ENCODE assay signal across 23 mouse cellular contexts in genomic region chr11:115817331-115817730, GRCm38 (mm10). TPM values are rescaled to one million over a fixed set of nuclear protein-coding genes. Genes with fewer than 3 reads are reported as not detected.
DNase-seq lines count a peak whose midpoint lies in the region; ATAC-seq and TF ChIP-seq lines count a peak whose summit lies in the region.
"Had no signal": no experiment of that assay in that cellular context is flagged by ENCODE, and none has a peak within 500 bp of the region (broad histone marks: within the 10 kb centered on the region; RNA-seq: fewer than 3 reads in every experiment).

No protein-coding gene starts in this region.

- H3K27me3 ChIP-seq in hindbrain, postnatal 0 days (ENCODE audit: insufficient read depth, low read length), result no peaks in the 10 kb centered on the region
- H3K27me3 ChIP-seq in hindbrain, embryonic 12.5 days, result peaks cover 1% of the 10 kb centered on the region
- H3K27me3 ChIP-seq in liver, postnatal 0 days (ENCODE audit: insufficient read depth, low read length), result no peaks in the 10 kb centered on the region
- H3K27me3 ChIP-seq in liver, embryonic 12.5 days (replicated peaks), result no peaks in the 10 kb centered on the region
- H3K27me3 ChIP-seq in CH12.LX (replicated peaks), result no peaks in the 10 kb centered on the region
- no peaks in the 10 kb centered on the region for H3K27me3 ChIP-seq in stomach, postnatal 0 days (ENCODE audit: control insufficient read depth, insufficient read depth, low read length)
- H3K27me3 ChIP-seq: limb, embryonic 13.5 days; neural tube, embryonic 13.5 days had no signal

- no peak for TF ChIP-seq POLR2A in CH12.LX (IDR thresholded peaks at IDR 0.05; ENCODE audit: low read depth, low read length)

- DNase-seq in hindbrain, postnatal 0 days (ENCODE audit: low spot score), result no peak
- DNase-seq in liver, postnatal 0 days, result no peak
- no peak for DNase-seq in CH12.LX (ENCODE audit: extremely low read depth)
- no peak for DNase-seq in stomach, postnatal 0 days (ENCODE audit: low spot score)
- DNase-seq in natural killer cell, adult 2 months (ENCODE audit: low spot score in 2 of 2), result no peak
- DNase-seq: cerebellum, adult 2 months; gastrocnemius, postnatal 14 days; heart, adult 18-20 months; heart, postnatal 4 days; kidney, adult 8-10 months; kidney, postnatal 36 days; lung, postnatal 36 days; spleen, adult 18-20 months; thymus, adult 18-20 months; thymus, postnatal 4 days had no signal

- H3K27ac ChIP-seq in hindbrain, postnatal 0 days, result no peak overlapping the region
- H3K27ac ChIP-seq in hindbrain, embryonic 12.5 days, result no peak overlapping the region
- no peak overlapping the region for H3K27ac ChIP-seq in liver, postnatal 0 days (ENCODE audit: low read depth)
- H3K27ac ChIP-seq in liver, embryonic 12.5 days, result no peak overlapping the region
- no peak overlapping the region for H3K27ac ChIP-seq in CH12.LX (ENCODE audit: insufficient read depth, low read depth)
- no peak overlapping the region for H3K27ac ChIP-seq in stomach, postnatal 0 days (replicated peaks)
- H3K27ac ChIP-seq: forebrain, embryonic 10.5 days; limb, embryonic 13.5 days; neural tube, embryonic 13.5 days had no signal

- H3K4me1 ChIP-seq in hindbrain, postnatal 0 days (ENCODE audit: insufficient read depth, low read length), result peaks cover 11% of the 10 kb centered on the region
- peaks cover 19% of the 10 kb centered on the region for H3K4me1 ChIP-seq in hindbrain, embryonic 12.5 days
- H3K4me1 ChIP-seq in liver, postnatal 0 days (ENCODE audit: insufficient read depth), result peaks cover 21% of the 10 kb centered on the region
- H3K4me1 ChIP-seq in liver, embryonic 12.5 days, result peaks cover 29% of the 10 kb centered on the region
- peaks cover 8 to 36% of the 10 kb centered on the region in 2 experiments for H3K4me1 ChIP-seq in CH12.LX (ENCODE audit: control insufficient read depth in 1 of 2, insufficient read depth in 2 of 2)
- peaks cover 3% of the 10 kb centered on the region; the same call in 1 of the 2 replicates for H3K4me1 ChIP-seq in stomach, postnatal 0 days (replicated peaks; ENCODE audit: control insufficient read depth, insufficient read depth)

- H3K9me3 ChIP-seq in hindbrain, postnatal 0 days (ENCODE audit: low read length), result no peaks in the 10 kb centered on the region
- H3K9me3 ChIP-seq in hindbrain, embryonic 12.5 days (replicated peaks), result no peaks in the 10 kb centered on the region
- no peaks in the 10 kb centered on the region for H3K9me3 ChIP-seq in liver, postnatal 0 days (ENCODE audit: low read length)
- no peaks in the 10 kb centered on the region for H3K9me3 ChIP-seq in liver, embryonic 12.5 days (replicated peaks)
- H3K9me3 ChIP-seq in CH12.LX (replicated peaks; ENCODE audit: low read length), result no peaks in the 10 kb centered on the region
- no peaks in the 10 kb centered on the region for H3K9me3 ChIP-seq in stomach, postnatal 0 days (ENCODE audit: control insufficient read depth, low read length)
- H3K9me3 ChIP-seq: forebrain, embryonic 10.5 days; limb, embryonic 13.5 days; neural tube, embryonic 13.5 days had no signal

- no peak for TF ChIP-seq EP300 in liver, postnatal 0 days (IDR thresholded peaks at IDR 0.05; ENCODE audit: low read depth)
- no peak for TF ChIP-seq EP300 in CH12.LX (IDR thresholded peaks at IDR 0.05; ENCODE audit: low read length)
- TF ChIP-seq EP300 in stomach, postnatal 0 days (optimal IDR thresholded peaks at IDR 0.05), result no peak

- no peak overlapping the region for H3K4me2 ChIP-seq in hindbrain, postnatal 0 days (ENCODE audit: low read depth, low read length)
- H3K4me2 ChIP-seq in hindbrain, embryonic 12.5 days (replicated peaks), result no peak overlapping the region
- no peak overlapping the region for H3K4me2 ChIP-seq in liver, postnatal 0 days (ENCODE audit: low read depth, low read length)
- no peak overlapping the region for H3K4me2 ChIP-seq in liver, embryonic 12.5 days
- no peak overlapping the region for H3K4me2 ChIP-seq in CH12.LX (ENCODE audit: insufficient read depth, low read depth, poor library complexity, severe bottlenecking)
- no peak overlapping the region for H3K4me2 ChIP-seq in stomach, postnatal 0 days (replicated peaks; ENCODE audit: low read depth)
- H3K4me2 ChIP-seq: limb, embryonic 13.5 days; neural tube, embryonic 13.5 days had no signal

- in situ Hi-C loops in CH12.LX (cut with MboI; ENCODE audit: low pct_ligation_motif_present, low pct_unique_long_range_greater_than_20kb, low sequenced_read_pairs), result no loop called here

- H3K36me3 ChIP-seq in hindbrain, postnatal 0 days (ENCODE audit: insufficient read depth, low read length), result peaks cover 7% of the 10 kb centered on the region
- H3K36me3 ChIP-seq in hindbrain, embryonic 12.5 days, result peaks cover 38% of the 10 kb centered on the region
- H3K36me3 ChIP-seq in liver, postnatal 0 days (replicated peaks; ENCODE audit: insufficient read depth, low read length), result peaks cover 8% of the 10 kb centered on the region; the same call in 1 of the 2 replicates
- peaks cover 59% of the 10 kb centered on the region for H3K36me3 ChIP-seq in liver, embryonic 12.5 days
- peaks cover 35 to 60% of the 10 kb centered on the region in 2 experiments for H3K36me3 ChIP-seq in CH12.LX (replicated peaks in 1 of 2; ENCODE audit: control insufficient read depth in 1 of 2, insufficient read depth in 1 of 2, low read length in 1 of 2)
- H3K36me3 ChIP-seq in stomach, postnatal 0 days (ENCODE audit: control insufficient read depth, insufficient read depth, low read length), result peaks cover 7% of the 10 kb centered on the region

- TF ChIP-seq RAD21 in CH12.LX (IDR thresholded peaks at IDR 0.05; ENCODE audit: low read depth, low read length), result no peak; the same call in 1 of the 2 replicates

- H3K4me3 ChIP-seq in hindbrain, postnatal 0 days (ENCODE audit: low read length), result no peak overlapping the region
- no peak overlapping the region for H3K4me3 ChIP-seq in hindbrain, embryonic 12.5 days
- no peak overlapping the region for H3K4me3 ChIP-seq in liver, postnatal 0 days (ENCODE audit: low read depth, low read length)
- no peak overlapping the region for H3K4me3 ChIP-seq in liver, embryonic 12.5 days
- no peak overlapping the region for H3K4me3 ChIP-seq in CH12.LX (replicated peaks in 1 of 3; ENCODE audit: low read depth in 2 of 3, low read length in 2 of 3, poor library complexity in 1 of 3)
- no peak overlapping the region for H3K4me3 ChIP-seq in stomach, postnatal 0 days (ENCODE audit: low read depth, low read length)
- H3K4me3 ChIP-seq: forebrain, embryonic 10.5 days; limb, embryonic 13.5 days; neural tube, embryonic 13.5 days had no signal

- H3K79me2 ChIP-seq in CH12.LX (replicated peaks; ENCODE audit: control insufficient read depth, extremely low read depth, insufficient read depth, poor library complexity, severe bottlenecking), result 0 out of 2 replicates have a peak, but pooled peaks cover 5% of the 10 kb centered on the region

- no peak for ATAC-seq in hindbrain, postnatal 0 days
- ATAC-seq in hindbrain, embryonic 12.5 days (ENCODE audit: low FRiP score), result no peak
- ATAC-seq in liver, postnatal 0 days, result no peak
- no peak for ATAC-seq in liver, embryonic 12.5 days
- no peak for ATAC-seq in stomach, postnatal 0 days (ENCODE audit: low FRiP score, low TSS enrichment)
- ATAC-seq: hindbrain, embryonic 16.5 days had no signal

- H3K9ac ChIP-seq in hindbrain, postnatal 0 days (replicated peaks; ENCODE audit: low read length), result no peak overlapping the region
- H3K9ac ChIP-seq in hindbrain, embryonic 12.5 days, result no peak overlapping the region
- H3K9ac ChIP-seq in liver, postnatal 0 days (replicated peaks), result no peak overlapping the region
- H3K9ac ChIP-seq in liver, embryonic 12.5 days, result no peak overlapping the region
- H3K9ac ChIP-seq in CH12.LX (ENCODE audit: insufficient read depth, low read depth), result no peak overlapping the region
- H3K9ac ChIP-seq in stomach, postnatal 0 days (ENCODE audit: low read length), result no peak overlapping the region
- H3K9ac ChIP-seq: limb, embryonic 13.5 days; neural tube, embryonic 13.5 days had no signal

- TF ChIP-seq CTCF in hindbrain, postnatal 0 days (IDR thresholded peaks at IDR 0.05; ENCODE audit: low read depth), result peak; percentile 23
- peak; percentile 37 for TF ChIP-seq CTCF in liver, postnatal 0 days (IDR thresholded peaks at IDR 0.05; ENCODE audit: low read depth)
- TF ChIP-seq CTCF in CH12.LX (conservative IDR thresholded peaks at IDR 0.05 in 1 of 2, IDR thresholded peaks at IDR 0.05 in 1 of 2; ENCODE audit: low read depth in 2 of 2, low read length in 2 of 2), result peak in 1 of 2 experiments; percentile 51; a peak in 2 of 4 replicates
- TF ChIP-seq CTCF in stomach, postnatal 0 days (IDR thresholded peaks at IDR 0.05; ENCODE audit: low read depth), result peak; percentile 54

- WGBS in hindbrain, postnatal 0 days, result 87% methylated on average over 5 of the region's 5 CpGs
- WGBS in hindbrain, embryonic 12.5 days, result 82% methylated on average over 5 of the region's 5 CpGs
- 89% methylated on average over 5 of the region's 5 CpGs for WGBS in liver, postnatal 0 days (ENCODE audit: insufficient replicate concordance)
- 85% methylated on average over 5 of the region's 5 CpGs for WGBS in liver, embryonic 12.5 days (ENCODE audit: insufficient replicate concordance)
- 90% methylated on average over 5 of the region's 5 CpGs for WGBS in stomach, postnatal 0 days

- dilution Hi-C loops in CH12.LX (cut with MboI; ENCODE audit: extremely low pct_ligation_motif_present, extremely low pct_unique_long_range_greater_than_20kb, low sequenced_read_pairs), result no loop called here

RNA-seq across cellular contexts. Expression of gene Tsen54, which starts 2.8 kb away (rescaled TPM):
- total RNA-seq in hindbrain, postnatal 0 days (2014; rRNA removed), result 22.5 and 34.6 TPM in 2 replicates
- polyA plus RNA-seq in hindbrain, postnatal 0 days (2015; fragmentation: Nextera tagmentation; extraction: Ambion mirVana), result 18.0 and 18.8 TPM in 2 replicates
- polyA plus RNA-seq in hindbrain, embryonic 12.5 days (2016; fragmentation: Nextera tagmentation; extraction: Ambion mirVana), result 27.1 and 28.8 TPM in 2 replicates
- polyA plus RNA-seq in liver, postnatal 0 days (2015; fragmentation: Nextera tagmentation; extraction: Ambion mirVana), result 7.7 and 8.8 TPM in 2 replicates
- 23.5 and 25.6 TPM in 2 replicates for polyA plus RNA-seq in liver, embryonic 12.5 days (2016; fragmentation: Nextera tagmentation; extraction: Ambion mirVana)
- total RNA-seq in CH12.LX (2012; rRNA removed) (71.1 and 71.2 TPM in 2 replicates), CH12.LX (2014; rRNA removed) (44.9 and 45.8 TPM in 2 replicates)
- polyA plus RNA-seq in CH12.LX (2012; ENCODE audit: insufficient read length, low read depth), result 55.0 and 59.4 TPM in 2 replicates
- polyA plus RNA-seq in stomach, postnatal 0 days (2015; fragmentation: Nextera tagmentation; extraction: Ambion mirVana), result 18.8 and 20.1 TPM in 2 replicates

RNA-seq across cellular contexts. Expression of gene Caskin2, which starts 3.9 kb away (rescaled TPM):
- total RNA-seq in hindbrain, postnatal 0 days (2014; rRNA removed), result 24.4 and 39.2 TPM in 2 replicates
- 7.7 and 8.0 TPM in 2 replicates for polyA plus RNA-seq in hindbrain, postnatal 0 days (2015; fragmentation: Nextera tagmentation; extraction: Ambion mirVana)
- polyA plus RNA-seq in hindbrain, embryonic 12.5 days (2016; fragmentation: Nextera tagmentation; extraction: Ambion mirVana), result 17.2 and 17.9 TPM in 2 replicates
- polyA plus RNA-seq in liver, postnatal 0 days (2015; fragmentation: Nextera tagmentation; extraction: Ambion mirVana), result 3.2 and 3.3 TPM in 2 replicates
- polyA plus RNA-seq in liver, embryonic 12.5 days (2016; fragmentation: Nextera tagmentation; extraction: Ambion mirVana), result 8.3 and 9.2 TPM in 2 replicates
- 8.2 and 8.9 TPM in 2 replicates for total RNA-seq in CH12.LX (2012; rRNA removed)
- 2.7 and 2.9 TPM in 2 replicates for total RNA-seq in CH12.LX (2014; rRNA removed)
- 6.4 and 6.9 TPM in 2 replicates for polyA plus RNA-seq in CH12.LX (2012; ENCODE audit: insufficient read length, low read depth)
- 6.6 and 8.6 TPM in 2 replicates for polyA plus RNA-seq in stomach, postnatal 0 days (2015; fragmentation: Nextera tagmentation; extraction: Ambion mirVana)

RNA-seq across cellular contexts. Expression of gene Llgl2, which starts 6.5 kb away (rescaled TPM):
- total RNA-seq in hindbrain, postnatal 0 days (2014; rRNA removed), result 1.6 and 2.1 TPM in 2 replicates
- polyA plus RNA-seq in hindbrain, postnatal 0 days (2015; fragmentation: Nextera tagmentation; extraction: Ambion mirVana), result 1.5 and 1.8 TPM in 2 replicates
- polyA plus RNA-seq in hindbrain, embryonic 12.5 days (2016; fragmentation: Nextera tagmentation; extraction: Ambion mirVana), result 4.0 and 6.1 TPM in 2 replicates
- polyA plus RNA-seq in liver, postnatal 0 days (2015; fragmentation: Nextera tagmentation; extraction: Ambion mirVana), result 15.1 and 20.9 TPM in 2 replicates
- 13.4 and 14.3 TPM in 2 replicates for polyA plus RNA-seq in liver, embryonic 12.5 days (2016; fragmentation: Nextera tagmentation; extraction: Ambion mirVana)
- total RNA-seq in CH12.LX (2012; rRNA removed) (12.3 and 14.7 TPM in 2 replicates), CH12.LX (2014; rRNA removed) (3.8 and 4.4 TPM in 2 replicates)
- 6.8 and 9.2 TPM in 2 replicates for polyA plus RNA-seq in CH12.LX (2012; ENCODE audit: insufficient read length, low read depth)
- polyA plus RNA-seq in stomach, postnatal 0 days (2015; fragmentation: Nextera tagmentation; extraction: Ambion mirVana), result 58.4 and 63.5 TPM in 2 replicates

RNA-seq across cellular contexts. Expression of gene Myo15b, which starts 40.9 kb away (rescaled TPM):
- total RNA-seq in hindbrain, postnatal 0 days (2014; rRNA removed), result 0.29 and 0.63 TPM in 2 replicates
- polyA plus RNA-seq in hindbrain, postnatal 0 days (2015; fragmentation: Nextera tagmentation; extraction: Ambion mirVana), result 0.20 and 0.45 TPM in 2 replicates
- 0.05 and 0.12 TPM in 2 replicates for polyA plus RNA-seq in hindbrain, embryonic 12.5 days (2016; fragmentation: Nextera tagmentation; extraction: Ambion mirVana)
- polyA plus RNA-seq in liver, postnatal 0 days (2015; fragmentation: Nextera tagmentation; extraction: Ambion mirVana), result 2.4 and 2.7 TPM in 2 replicates
- 0.38 and 0.83 TPM in 2 replicates for polyA plus RNA-seq in liver, embryonic 12.5 days (2016; fragmentation: Nextera tagmentation; extraction: Ambion mirVana)
- total RNA-seq in CH12.LX (2012; rRNA removed) (0.17 and 0.21 TPM in 2 replicates), CH12.LX (2014; rRNA removed) (not detected in 2 replicates)
- 0.43 and 0.72 TPM in 2 replicates for polyA plus RNA-seq in CH12.LX (2012; ENCODE audit: insufficient read length, low read depth)
- 16.0 and 18.2 TPM in 2 replicates for polyA plus RNA-seq in stomach, postnatal 0 days (2015; fragmentation: Nextera tagmentation; extraction: Ambion mirVana)
- total RNA-seq: adrenal gland, adult 18-20 months; heart, adult 18-20 months; monocyte, adult 5-6 weeks had no signal

RNA-seq across cellular contexts. Expression of gene Tmem94, which starts 52.1 kb away (rescaled TPM):
- total RNA-seq in hindbrain, postnatal 0 days (2014; rRNA removed), result 42.4 and 42.6 TPM in 2 replicates
- polyA plus RNA-seq in hindbrain, postnatal 0 days (2015; fragmentation: Nextera tagmentation; extraction: Ambion mirVana), result 12.5 and 16.1 TPM in 2 replicates
- polyA plus RNA-seq in hindbrain, embryonic 12.5 days (2016; fragmentation: Nextera tagmentation; extraction: Ambion mirVana), result 41.6 and 42.1 TPM in 2 replicates
- polyA plus RNA-seq in liver, postnatal 0 days (2015; fragmentation: Nextera tagmentation; extraction: Ambion mirVana), result 4.1 and 4.2 TPM in 2 replicates
- polyA plus RNA-seq in liver, embryonic 12.5 days (2016; fragmentation: Nextera tagmentation; extraction: Ambion mirVana), result 16.9 and 17.0 TPM in 2 replicates
- total RNA-seq in CH12.LX (2012; rRNA removed) (19.0 and 27.4 TPM in 2 replicates), CH12.LX (2014; rRNA removed) (4.8 and 6.4 TPM in 2 replicates)
- 13.5 and 15.0 TPM in 2 replicates for polyA plus RNA-seq in CH12.LX (2012; ENCODE audit: insufficient read length, low read depth)
- polyA plus RNA-seq in stomach, postnatal 0 days (2015; fragmentation: Nextera tagmentation; extraction: Ambion mirVana), result 8.2 and 10.0 TPM in 2 replicates
